Mouse (Mus musculus) neural tube, embryonic 14.5 days (tissue): ENCODE data around the gene Psmd3. TPM values are rescaled to one million over a fixed set of nuclear protein-coding genes. Genes with fewer than 3 reads are reported as not detected.

Experiments used
- ATAC-seq: fragments of 200-750 bp; cut with Nextera tagmentation; 2 replicates; pipeline ENCODE4 v1.8.0; 2017; ENCODE audit warnings: low read depth, mild to moderate bottlenecking, moderate TSS enrichment, moderate library complexity
- H3K27ac ChIP-seq: fragments of 300-500 bp; sonication (generic); 2 replicates; pipeline ENCODE4 v1.5.1; 2014; ENCODE audit warnings: low read depth, mild to moderate bottlenecking, control low read depth, low read length, moderate library complexity, mixed read lengths
- H3K27me3 ChIP-seq: fragments of 300-500 bp; sonication (generic); 2 replicates; pipeline ENCODE4 v1.6.1; 2014; ENCODE audit warnings: low read length; ENCODE audit not compliant: control insufficient read depth, insufficient read depth
- H3K36me3 ChIP-seq: fragments of 300-500 bp; sonication (generic); 2 replicates; pipeline ENCODE4 v1.6.1; 2014; ENCODE audit warnings: low read length, mixed read lengths; ENCODE audit not compliant: control insufficient read depth, insufficient read depth
- H3K4me1 ChIP-seq: fragments of 300-500 bp; sonication (generic); 2 replicates; pipeline ENCODE4 v1.6.1; 2014; ENCODE audit warnings: low read length; ENCODE audit not compliant: control insufficient read depth, insufficient read depth
- H3K4me2 ChIP-seq: fragments of 300-500 bp; sonication (generic); 2 replicates; pipeline ENCODE4 v1.6.1; 2014; ENCODE audit warnings: mild to moderate bottlenecking, low read depth, low read length, control low read depth
- H3K4me3 ChIP-seq: fragments of 300-500 bp; sonication (generic); 2 replicates; pipeline ENCODE4 v1.5.1; 2014; ENCODE audit warnings: low read depth, low read length, control low read depth, mixed read lengths
- H3K9ac ChIP-seq: fragments of 300-500 bp; sonication (generic); replicated peaks from 2 replicates; pipeline ENCODE4 v1.6.1; 2014; ENCODE audit warnings: low read depth, mild to moderate bottlenecking, control low read depth, low read length, mixed read lengths
- H3K9me3 ChIP-seq: fragments of 300-500 bp; sonication (generic); 2 replicates; pipeline ENCODE4 v1.6.1; 2016; ENCODE audit warnings: low read length; ENCODE audit not compliant: control insufficient read depth
- WGBS: fragments of 180-500 bp; shearing (Covaris S2); extraction: QIAGEN DNeasy Blood & Tissue Kit; methylation state at CpG from one replicate; pipeline ENCODE4 v1.1.7; 2014; 5-methylcytosine and 5-hydroxymethylcytosine counted together
- polyA plus RNA-seq: library from polyadenylated mRNA; unstranded; fragments of >200 nt; fragmentation: Nextera tagmentation; extraction: Ambion mirVana; gene quantifications from 2 replicates; pipeline ENCODE4 v1.2.1, GENCODE M21; 2014

Gene Psmd3
- polyA plus RNA-seq, 1 experiment from 2014 or later = 117 TPM

DNA sequence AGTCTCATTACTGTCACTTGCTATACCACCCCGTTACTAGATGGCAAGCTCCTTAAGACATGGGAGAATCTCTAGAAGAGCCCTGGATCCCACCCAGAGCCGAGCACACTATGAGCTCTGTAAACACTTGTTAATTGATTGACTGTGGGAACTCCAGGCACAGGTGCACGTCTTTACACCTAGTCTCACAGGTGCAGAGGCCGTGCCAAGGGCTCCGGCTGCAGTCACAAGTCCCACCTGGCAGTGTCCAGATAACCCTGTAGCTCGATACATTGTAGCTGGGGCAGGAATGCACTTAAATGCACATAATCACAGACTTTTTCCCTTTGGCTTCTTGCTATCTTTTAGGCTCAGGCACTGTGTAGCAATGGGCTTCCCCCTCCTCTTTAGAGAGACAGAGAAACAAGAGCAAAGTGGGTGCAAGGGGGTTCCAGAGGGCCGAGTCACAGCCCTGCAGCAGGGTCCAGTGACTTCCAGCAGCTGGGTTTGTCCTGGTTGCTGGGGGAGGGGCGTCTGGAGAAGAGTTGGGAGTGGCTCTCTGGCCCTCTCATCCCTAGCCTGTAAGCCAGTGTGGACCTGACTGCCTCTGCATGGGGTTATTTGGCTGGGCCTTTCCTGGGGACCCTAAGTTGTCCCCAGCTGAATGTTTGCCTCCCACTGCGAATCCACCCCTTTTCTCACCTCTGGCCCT, 61.4 kb downstream of the Psmd3 start:
- H3K36me3 ChIP-seq = no peaks in the 10 kb centered on the region
- ATAC-seq = no peak
- H3K4me2 ChIP-seq = peak overlapping the region; percentile 70
- WGBS = 6% methylated on average over 9 of the region's 9 CpGs
- peak overlapping the region; percentile 98 for H3K9ac ChIP-seq
- peak overlapping the region; percentile 97 for H3K27ac ChIP-seq
- H3K4me3 ChIP-seq = peak overlapping the region; percentile 87
- no peaks in the 10 kb centered on the region for H3K27me3 ChIP-seq
- H3K4me1 ChIP-seq = peaks cover 66% of the 10 kb centered on the region
- no peaks in the 10 kb centered on the region for H3K9me3 ChIP-seq

DNA sequence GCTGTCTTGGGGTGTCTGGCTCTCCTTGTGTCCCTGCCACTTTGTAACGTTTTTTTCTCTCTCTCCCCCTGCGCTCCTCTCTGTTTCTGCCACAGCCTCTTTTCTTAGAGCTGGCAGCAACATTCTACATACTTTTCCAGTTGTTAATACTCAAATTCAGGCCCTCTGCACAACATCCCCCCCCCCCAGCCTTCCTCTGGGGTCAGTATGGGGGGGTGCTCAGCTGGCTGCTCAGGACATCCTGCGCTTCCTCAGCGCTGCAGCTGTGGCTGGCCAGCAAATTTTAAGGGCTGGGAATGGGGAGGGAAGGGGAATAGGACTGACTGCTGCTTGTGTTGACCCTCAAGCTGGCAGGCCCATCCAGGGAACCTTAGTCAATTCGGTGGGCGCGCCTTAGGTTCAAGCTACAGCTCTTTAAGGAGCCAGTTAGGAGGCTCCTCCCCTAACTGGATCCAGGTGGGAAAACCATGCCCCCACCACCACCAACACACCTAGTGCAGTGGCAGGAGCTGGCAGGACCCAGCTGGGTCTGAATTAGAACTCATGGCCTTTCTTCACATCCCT, 62.2 kb downstream of the Psmd3 start:
- no peak for ATAC-seq
- Histone ChIP-seq H3K27me3 (no peaks in the 10 kb centered on the region), H3K9ac (peak overlapping the region; percentile 98; the same call in 1 of the 2 replicates), H3K4me2 (peak overlapping the region; percentile 70), H3K36me3 (no peaks in the 10 kb centered on the region), H3K27ac (peak overlapping the region; percentile 97), H3K4me3 (peak overlapping the region; percentile 87), H3K4me1 (peaks cover 72% of the 10 kb centered on the region), H3K9me3 (no peaks in the 10 kb centered on the region)
- 42% methylated on average over 7 of the region's 7 CpGs for WGBS

Other genes starting within 250 kb of the Psmd3 start
- 234 and 247 TPM in 2 replicates for gene Mien1, start 243.6 kb upstream of the Psmd3 start, polyA plus RNA-seq
- 0.86 and 0.97 TPM in 2 replicates for gene Grb7, start 236.2 kb upstream of the Psmd3 start, polyA plus RNA-seq
- 0.20 and 0.22 TPM in 2 replicates for gene Ikzf3, start 136.5 kb upstream of the Psmd3 start, polyA plus RNA-seq
- gene Zpbp2, start 131.5 kb upstream of the Psmd3 start, polyA plus RNA-seq = not detected in 2 replicates
- 14.5 and 16.2 TPM in 2 replicates for gene Ormdl3, start 95.2 kb upstream of the Psmd3 start, polyA plus RNA-seq
- not detected in 2 replicates for gene Lrrc3c, start 84.3 kb upstream of the Psmd3 start, polyA plus RNA-seq
- gene Gm12355, start 56.9 kb upstream of the Psmd3 start, polyA plus RNA-seq = 0.37 and 0.76 TPM in 2 replicates
- gene Gsdma3, start 56.2 kb upstream of the Psmd3 start, polyA plus RNA-seq = not detected in 2 replicates
- gene Gsdma2, start 35.8 kb upstream of the Psmd3 start, polyA plus RNA-seq = not detected in 2 replicates
- gene Gsdma, start 18.2 kb upstream of the Psmd3 start, polyA plus RNA-seq = not detected in 2 replicates
- not detected in 2 replicates for gene Csf3, start 18.7 kb downstream of the Psmd3 start, polyA plus RNA-seq
- 52.3 and 59.4 TPM in 2 replicates for gene Med24, start 46.9 kb downstream of the Psmd3 start, polyA plus RNA-seq
- 148 and 186 TPM in 2 replicates for gene Thra, start 58.1 kb downstream of the Psmd3 start, polyA plus RNA-seq
- gene Nr1d1, start 92.8 kb downstream of the Psmd3 start, polyA plus RNA-seq = 3.8 and 3.9 TPM in 2 replicates
- 24.2 and 26.9 TPM in 2 replicates for gene Msl1, start 113.0 kb downstream of the Psmd3 start, polyA plus RNA-seq
- gene Casc3, start 122.4 kb downstream of the Psmd3 start, polyA plus RNA-seq = 47.9 and 54.1 TPM in 2 replicates
- 13.9 and 18.6 TPM in 2 replicates for gene Rapgefl1, start 154.2 kb downstream of the Psmd3 start, polyA plus RNA-seq
- 5.2 and 5.7 TPM in 2 replicates for gene Wipf2, start 181.1 kb downstream of the Psmd3 start, polyA plus RNA-seq
- gene Cdc6, start 225.2 kb downstream of the Psmd3 start, polyA plus RNA-seq = 2.1 and 2.8 TPM in 2 replicates
- gene Rara, start 245.3 kb downstream of the Psmd3 start, polyA plus RNA-seq = 22.1 and 22.3 TPM in 2 replicates